Mouse (Mus musculus) lung, embryonic 14.5 days (tissue): ENCODE measurements around the gene Ndufb7. TPM values are rescaled to one million over a fixed set of nuclear protein-coding genes. Genes with fewer than 3 reads are reported as not detected.

Experiments
- ATAC-seq: fragments of 200-750 bp; cut with Nextera tagmentation; 2 replicates; pipeline ENCODE4 v1.8.0; 2017; ENCODE audit warnings: mild to moderate bottlenecking, moderate TSS enrichment, moderate library complexity; ENCODE audit not compliant: insufficient read depth
- DNase-seq: peaks from one replicate; pipeline ENCODE4 v3.0.0-alpha.2; 2015
- H3K27ac ChIP-seq: fragments of 300-500 bp; sonication (generic); 2 replicates; pipeline ENCODE4 v1.5.1; 2014; ENCODE audit warnings: low read depth, mild to moderate bottlenecking, moderate library complexity
- H3K27me3 ChIP-seq: fragments of 300-500 bp; sonication (generic); 2 replicates; pipeline ENCODE4 v1.6.1; 2014; ENCODE audit warnings: low read length, control low read depth; ENCODE audit not compliant: insufficient read depth
- H3K36me3 ChIP-seq: fragments of 300-500 bp; sonication (generic); 2 replicates; pipeline ENCODE4 v1.6.1; 2014; ENCODE audit warnings: control low read depth; ENCODE audit not compliant: insufficient read depth
- H3K4me1 ChIP-seq: fragments of 300-500 bp; sonication (generic); 2 replicates; pipeline ENCODE4 v1.6.1; 2014; ENCODE audit warnings: antibody characterized with exemption, control low read depth; ENCODE audit not compliant: insufficient read depth
- H3K4me2 ChIP-seq: fragments of 300-500 bp; sonication (generic); 2 replicates; pipeline ENCODE4 v1.6.1; 2014; ENCODE audit warnings: mild to moderate bottlenecking
- H3K4me3 ChIP-seq: fragments of 300-500 bp; sonication (generic); 2 replicates; pipeline ENCODE4 v1.5.1; 2014; ENCODE audit warnings: low read depth, low read length
- H3K9ac ChIP-seq: fragments of 300-500 bp; sonication (generic); 2 replicates; pipeline ENCODE4 v1.6.1; 2014
- H3K9me3 ChIP-seq: fragments of 300-500 bp; sonication (generic); 2 replicates; pipeline ENCODE4 v1.6.1; 2016; ENCODE audit warnings: low read depth, low read length, control low read depth
- CTCF ChIP-seq: IDR thresholded peaks from 2 replicates; pipeline ENCODE4 v1.5.1; 2016; ENCODE audit warnings: antibody characterized with exemption, low read depth
- WGBS: fragments of 180-500 bp; shearing (Covaris S2); extraction: QIAGEN DNeasy Blood & Tissue Kit; methylation state at CpG from one replicate; pipeline ENCODE4 v1.1.7; 2014; 5-methylcytosine and 5-hydroxymethylcytosine counted together
- polyA plus RNA-seq: library from polyadenylated mRNA; unstranded; fragments of >200 nt; fragmentation: Nextera tagmentation; extraction: Ambion mirVana; gene quantifications from 2 replicates; pipeline ENCODE4 v1.2.1, GENCODE M21; 2014

Ndufb7 gene
- polyA plus RNA-seq, 1 experiment from 2014 or later, result 362 TPM

- peaks cover 7% of the 10 kb centered on the region for H3K4me1 ChIP-seq
- no peak overlapping the region for H3K4me3 ChIP-seq
- ATAC-seq (no peak), DNase-seq (no peak)
- H3K9ac ChIP-seq, result no peak overlapping the region
- H3K36me3 ChIP-seq, result peaks cover 51% of the 10 kb centered on the region
- H3K27me3 ChIP-seq, result no peaks in the 10 kb centered on the region
- no peaks in the 10 kb centered on the region for H3K9me3 ChIP-seq
- 88% methylated on average over 10 of the region's 10 CpGs for WGBS
- no peak overlapping the region for H3K27ac ChIP-seq
- no peak overlapping the region for H3K4me2 ChIP-seq
- TF ChIP-seq CTCF, result no peak
These were observed 5.3 kb downstream of the Ndufb7 start for GRCm38 (mm10) chr8:83571791-83572190.

DNA sequence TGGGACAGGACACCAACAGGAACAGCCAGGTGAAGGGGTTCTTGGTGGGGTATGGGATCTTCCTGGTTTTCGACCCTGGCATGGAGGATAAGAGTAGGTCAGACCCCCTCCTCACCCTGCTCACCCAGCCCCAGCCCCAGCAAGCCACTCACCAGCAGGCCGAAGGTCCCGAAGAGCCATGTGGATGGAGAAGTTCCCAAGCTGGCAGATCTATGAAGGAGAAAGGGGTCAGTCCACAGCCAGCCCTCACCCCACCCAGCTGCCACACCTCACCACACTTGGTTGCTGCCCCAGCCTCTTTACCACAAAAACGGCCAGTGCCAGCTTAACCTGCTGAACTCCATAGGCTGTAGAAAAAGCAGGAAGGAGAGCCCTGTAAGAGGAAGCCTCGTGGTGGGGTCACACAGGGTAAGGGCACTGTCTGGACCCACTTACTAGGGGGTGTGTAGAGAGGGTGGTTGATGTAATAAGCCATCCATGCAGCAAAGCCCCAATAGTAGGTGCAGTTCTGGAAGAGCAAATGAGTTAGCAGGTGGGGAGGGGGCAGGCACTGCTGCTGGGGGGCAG, 5.9 kb downstream of the Ndufb7 start:
- H3K36me3 ChIP-seq, result peaks cover 51% of the 10 kb centered on the region
- DNase-seq (no peak), ATAC-seq (no peak)
- H3K4me3 ChIP-seq, result no peak overlapping the region
- no peaks in the 10 kb centered on the region for H3K9me3 ChIP-seq
- H3K4me2 ChIP-seq, result no peak overlapping the region
- peaks cover 12% of the 10 kb centered on the region for H3K4me1 ChIP-seq
- no peak overlapping the region for H3K27ac ChIP-seq
- no peak overlapping the region for H3K9ac ChIP-seq
- 78% methylated on average over 5 of the region's 5 CpGs for WGBS
- no peaks in the 10 kb centered on the region for H3K27me3 ChIP-seq
- TF ChIP-seq CTCF, result no peak

DNA sequence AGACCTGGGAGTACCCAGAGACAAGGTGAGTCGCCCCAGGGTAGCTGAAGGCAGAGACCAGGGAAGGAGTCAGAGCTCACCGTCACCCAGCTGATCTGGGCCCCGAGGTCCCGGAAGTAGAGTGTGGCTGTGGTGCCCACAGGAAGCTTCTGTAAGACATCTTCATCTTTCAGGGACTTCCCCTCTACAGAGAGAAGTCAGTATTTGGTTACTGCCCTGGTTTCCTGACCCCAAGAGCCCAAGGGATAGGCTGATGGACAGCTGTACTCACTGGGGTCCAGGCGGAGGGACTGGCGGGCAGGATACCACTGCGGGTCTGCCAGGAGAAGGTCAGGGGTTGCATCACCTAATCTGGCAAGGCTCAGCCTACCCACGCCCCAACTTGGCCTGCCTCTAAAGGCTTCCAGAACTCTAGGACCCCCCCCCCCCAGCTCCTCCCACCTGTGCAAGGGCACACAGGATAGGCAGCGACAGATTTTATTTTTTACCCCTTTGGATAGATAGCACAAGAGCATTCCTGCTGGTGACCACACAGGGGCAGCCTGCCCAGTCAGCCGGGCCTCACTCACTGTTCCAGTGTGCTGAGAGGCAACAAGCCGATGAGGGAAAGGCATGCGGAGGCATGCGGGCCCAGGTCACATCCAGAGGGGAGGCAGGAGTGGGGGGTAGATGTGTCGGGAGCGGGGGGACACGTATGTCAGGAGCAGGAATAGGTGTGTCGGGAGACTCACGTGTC, 6.8 kb downstream of the Ndufb7 start:
- no peak overlapping the region for H3K4me2 ChIP-seq
- no peak overlapping the region for H3K9ac ChIP-seq
- no peak overlapping the region for H3K27ac ChIP-seq
- 82% methylated on average over 18 of the region's 18 CpGs for WGBS
- no peaks in the 10 kb centered on the region for H3K27me3 ChIP-seq
- peaks cover 51% of the 10 kb centered on the region for H3K36me3 ChIP-seq
- H3K4me1 ChIP-seq, result peaks cover 15% of the 10 kb centered on the region
- TF ChIP-seq CTCF, result peak; percentile 21; the same call in 1 of the 2 replicates
- H3K4me3 ChIP-seq, result no peak overlapping the region
- H3K9me3 ChIP-seq, result no peaks in the 10 kb centered on the region
- no peak for DNase-seq
- no peak for ATAC-seq

DNA sequence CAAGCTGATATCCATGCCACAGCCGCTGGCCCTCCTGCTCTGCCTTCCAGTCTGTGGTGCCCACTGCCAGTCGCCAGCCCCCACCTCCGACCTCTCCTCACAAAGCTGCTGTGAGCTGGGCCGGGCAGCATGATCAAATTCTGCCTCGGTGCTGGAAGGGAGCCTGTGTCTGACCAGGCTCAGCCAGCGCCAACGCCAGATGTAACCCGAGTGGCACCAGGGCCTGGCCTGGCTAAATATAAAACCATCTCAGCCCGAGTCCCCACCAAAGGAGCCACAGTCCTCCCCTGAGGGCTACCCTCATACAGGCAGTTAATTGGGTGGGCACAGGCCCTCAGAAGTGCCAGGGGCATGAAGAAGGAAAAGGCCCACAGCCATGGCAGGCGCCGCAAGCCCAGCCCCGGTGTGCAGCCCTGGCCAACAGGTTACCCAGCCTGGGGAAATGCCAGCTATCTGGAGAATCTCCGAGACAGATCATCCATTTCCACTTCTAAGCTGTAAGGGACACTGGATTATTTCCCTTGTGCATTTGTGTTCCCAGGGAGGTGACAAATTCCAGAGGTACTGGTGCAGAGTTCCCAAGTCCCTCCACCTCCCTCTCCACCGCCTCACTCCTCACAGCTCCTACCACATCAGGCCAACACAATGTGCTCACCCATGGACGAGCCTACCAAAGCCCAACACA, 8.3 kb downstream of the Ndufb7 start:
- H3K36me3 ChIP-seq, result peaks cover 50% of the 10 kb centered on the region
- H3K27ac ChIP-seq, result peak overlapping the region; percentile 95
- H3K9me3 ChIP-seq, result no peaks in the 10 kb centered on the region
- H3K27me3 ChIP-seq, result no peaks in the 10 kb centered on the region
- H3K4me1 ChIP-seq, result peaks cover 15% of the 10 kb centered on the region
- no peak for ATAC-seq
- H3K4me3 ChIP-seq, result no peak overlapping the region
- H3K4me2 ChIP-seq, result no peak overlapping the region
- DNase-seq, result no peak
- no peak overlapping the region for H3K9ac ChIP-seq
- WGBS, result 73% methylated on average over 15 of the region's 15 CpGs
- no peak for TF ChIP-seq CTCF

GRCm38 (mm10) chr8:83575561-83576515, 9.4 kb downstream of the Ndufb7 start:
- peak overlapping the region; percentile 32; the same call in 1 of the 2 replicates for H3K9ac ChIP-seq
- DNase-seq, result peak; percentile 22
- 0 out of 2 replicates have a peak overlapping the region, but pooled peaks have one; percentile 4 for H3K4me3 ChIP-seq
- WGBS, result 56% methylated on average over 17 of the region's 17 CpGs
- peak overlapping the region; percentile 95 for H3K27ac ChIP-seq
- peak overlapping the region; percentile 40 for H3K4me2 ChIP-seq
- TF ChIP-seq CTCF, result no peak
- ATAC-seq, result peak; percentile 35
- no peaks in the 10 kb centered on the region for H3K27me3 ChIP-seq
- peaks cover 40% of the 10 kb centered on the region for H3K36me3 ChIP-seq
- peaks cover 15% of the 10 kb centered on the region for H3K4me1 ChIP-seq
- no peaks in the 10 kb centered on the region for H3K9me3 ChIP-seq

- DNase-seq, result peak; percentile 60
- peak; percentile 39 for ATAC-seq
- Histone ChIP-seq H3K27me3 (no peaks in the 10 kb centered on the region), H3K9me3 (no peaks in the 10 kb centered on the region), H3K27ac (peak overlapping the region; percentile 95), H3K4me3 (no peak overlapping the region), H3K9ac (no peak overlapping the region), H3K36me3 (peaks cover 33% of the 10 kb centered on the region), H3K4me1 (peaks cover 15% of the 10 kb centered on the region), H3K4me2 (peak overlapping the region; percentile 40)
- 61% methylated on average over 2 of the region's 4 CpGs for WGBS
- no peak for TF ChIP-seq CTCF
These were observed 10.0 kb downstream of the Ndufb7 start for GRCm38 (mm10) chr8:83576516-83576895.
